Mouse (Mus musculus) thymus, adult 2 months (tissue): ENCODE data around the gene Ppid.

ENCODE experiments used
- CTCF ChIP-seq: fragments of 200-500 bp; IDR thresholded peaks from 2 replicates; pipeline ENCODE4 v1.5.1; 2012; ENCODE audit warnings: mild to moderate bottlenecking, control low read depth, low read length, moderate library complexity, borderline replicate concordance; ENCODE audit not compliant: control insufficient read depth, poor library complexity, insufficient read depth; ENCODE audit errors: extremely low read depth
- POLR2A ChIP-seq: fragments of 200-500 bp; IDR thresholded peaks from 2 replicates; pipeline ENCODE4 v1.6.1; 2012; ENCODE audit warnings: mild to moderate bottlenecking, low read length, control low read depth, moderate library complexity; ENCODE audit not compliant: control insufficient read depth, poor library complexity, insufficient read depth; ENCODE audit errors: extremely low read depth

DNA sequence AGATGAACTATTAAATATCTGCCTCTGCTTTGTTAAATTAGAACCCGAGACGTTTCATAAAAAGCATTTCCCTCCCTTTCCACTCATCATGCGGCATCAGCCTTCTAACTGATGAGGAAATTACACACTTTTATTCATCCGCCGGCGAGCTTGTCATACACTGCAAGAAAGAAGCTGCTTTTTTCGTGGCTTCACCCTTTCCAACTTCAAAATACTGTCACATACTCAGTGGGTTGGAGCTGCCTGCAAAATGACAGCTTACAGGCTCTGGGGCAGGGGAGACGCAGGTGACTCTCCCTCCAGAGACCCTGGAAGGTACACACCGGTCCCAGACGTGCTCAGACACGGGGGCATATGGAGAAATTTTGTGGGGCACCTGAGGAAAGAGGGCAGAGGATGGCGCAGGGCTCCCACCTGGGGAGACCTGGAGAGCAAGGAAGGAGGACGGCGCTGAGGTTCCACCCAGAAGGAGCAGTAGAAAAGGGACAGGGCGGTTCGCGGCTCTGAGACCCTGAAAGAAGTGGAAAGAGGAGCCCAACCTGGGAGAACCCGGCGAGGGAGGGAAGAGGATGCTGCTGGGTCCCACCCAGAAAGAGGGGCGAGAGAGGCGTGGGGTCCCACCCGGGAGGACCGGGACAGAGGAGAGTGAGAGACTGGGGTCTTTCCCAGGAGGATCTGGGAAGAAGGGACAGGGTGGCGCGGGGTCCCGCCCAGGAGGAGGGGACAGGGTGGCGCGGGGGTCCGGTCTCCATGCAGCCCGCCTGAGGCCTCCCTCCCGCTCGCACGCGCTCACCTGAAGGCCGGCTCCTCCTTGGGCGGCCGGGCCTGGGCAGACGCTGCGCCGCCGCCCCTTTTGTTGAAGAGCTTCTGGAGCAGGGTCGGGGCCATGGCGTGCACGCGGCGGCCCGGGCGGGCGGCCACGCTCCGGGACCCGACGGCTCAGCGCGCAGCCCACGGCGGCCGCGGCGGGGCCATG is 24.1 kb upstream of the Ppid start:
- TF ChIP-seq CTCF: 0 out of 2 replicates have a peak, but pooled peaks have one; percentile 15
- no peak for TF ChIP-seq POLR2A
